Mouse (Mus musculus): Measurements from ENCODE around the gene Stat3.

The Stat3 gene

GRCm38 (mm10) chr11:100939512-100940151, at the start of gene Stat3:
Stat3 (minus strand) TSS chr11:100939540.
- DNase-seq (ENCODE audit: low spot score) = peak; percentile 99

GRCm38 (mm10) chr11:100988674-100989073, 49.3 kb upstream of the Stat3 start:
- no peak for DNase-seq (ENCODE audit: low spot score)

- DNase-seq (ENCODE audit: low spot score) = no peak
Observed at GRCm38 (mm10) chr11:100985607-100986006, 46.3 kb upstream of the Stat3 start.

GRCm38 (mm10) chr11:100983778-100984131, 44.4 kb upstream of the Stat3 start:
- no peak for DNase-seq (ENCODE audit: low spot score)

- DNase-seq (ENCODE audit: low spot score) = peak; percentile 64
Observed at GRCm38 (mm10) chr11:100983125-100983777, 43.9 kb upstream of the Stat3 start.

- DNase-seq (ENCODE audit: low spot score) = no peak
Observed at GRCm38 (mm10) chr11:100982087-100982486, 42.7 kb upstream of the Stat3 start.

- no peak for DNase-seq (ENCODE audit: low spot score)
Observed at GRCm38 (mm10) chr11:100981236-100981635, 41.9 kb upstream of the Stat3 start.

GRCm38 (mm10) chr11:100980438-100980837, 41.1 kb upstream of the Stat3 start:
- DNase-seq (ENCODE audit: low spot score) = no peak

GRCm38 (mm10) chr11:100979887-100980286, 40.5 kb upstream of the Stat3 start:
- DNase-seq (ENCODE audit: low spot score) = no peak

GRCm38 (mm10) chr11:100975241-100975640, 35.9 kb upstream of the Stat3 start:
- DNase-seq (ENCODE audit: low spot score) = no peak

GRCm38 (mm10) chr11:100974381-100974970, 35.1 kb upstream of the Stat3 start:
- DNase-seq (ENCODE audit: low spot score) = no peak

- no peak for DNase-seq (ENCODE audit: low spot score)
Observed at GRCm38 (mm10) chr11:100973245-100973644, 33.9 kb upstream of the Stat3 start.

GRCm38 (mm10) chr11:100971455-100971854, 32.1 kb upstream of the Stat3 start:
- DNase-seq (ENCODE audit: low spot score) = no peak

GRCm38 (mm10) chr11:100970557-100970937, 31.2 kb upstream of the Stat3 start, which contains the start of gene Cavin1:
Cavin1 (minus strand) TSS chr11:100970887.
- DNase-seq (ENCODE audit: low spot score) = no peak

- DNase-seq (ENCODE audit: low spot score) = no peak
Observed at GRCm38 (mm10) chr11:100969744-100970556, 30.6 kb upstream of the Stat3 start.

- no peak for DNase-seq (ENCODE audit: low spot score)
Observed at GRCm38 (mm10) chr11:100969189-100969743, 29.9 kb upstream of the Stat3 start.

- no peak for DNase-seq (ENCODE audit: low spot score)
Observed at GRCm38 (mm10) chr11:100968501-100968900, 29.2 kb upstream of the Stat3 start.

- no peak for DNase-seq (ENCODE audit: low spot score)
Observed at GRCm38 (mm10) chr11:100967881-100968420, 28.6 kb upstream of the Stat3 start.

- DNase-seq (ENCODE audit: low spot score) = no peak
Observed at GRCm38 (mm10) chr11:100967376-100967775, 28.0 kb upstream of the Stat3 start.

GRCm38 (mm10) chr11:100965760-100966159, 26.4 kb upstream of the Stat3 start:
- DNase-seq (ENCODE audit: low spot score) = no peak

GRCm38 (mm10) chr11:100964901-100965542, 25.7 kb upstream of the Stat3 start:
- no peak for DNase-seq (ENCODE audit: low spot score)
